Mouse (Mus musculus) stomach, postnatal 0 days (tissue): ENCODE results near the gene Klrb1f. TPM values are rescaled to one million over a fixed set of nuclear protein-coding genes. Genes with fewer than 3 reads are reported as not detected.
"Not testable (repeated sequence)": the region's sequence is repeated elsewhere in the genome, so short reads cannot be mapped to it uniquely, and the experiment has no call there.

Experiments used
- ATAC-seq: fragments of 200-750 bp; cut with Nextera tagmentation; 2 replicates; pipeline ENCODE4 v1.8.0; 2017; ENCODE audit not compliant: low FRiP score, low TSS enrichment
- DNase-seq: peaks from one replicate; pipeline ENCODE4 v3.0.0-alpha.2; 2016; ENCODE audit warnings: low spot score
- H3K27ac ChIP-seq: fragments of 300-500 bp; sonication (generic); replicated peaks from 2 replicates; pipeline ENCODE4 v1.5.1; 2014; ENCODE audit warnings: mild to moderate bottlenecking, control low read depth
- H3K27me3 ChIP-seq: fragments of 300-500 bp; sonication (generic); 2 replicates; pipeline ENCODE4 v1.6.1; 2014; ENCODE audit warnings: low read length; ENCODE audit not compliant: control insufficient read depth, insufficient read depth
- H3K36me3 ChIP-seq: fragments of 300-500 bp; sonication (generic); 2 replicates; pipeline ENCODE4 v1.6.1; 2014; ENCODE audit warnings: low read length, mixed read lengths; ENCODE audit not compliant: control insufficient read depth, insufficient read depth
- H3K4me1 ChIP-seq: fragments of 300-500 bp; sonication (generic); replicated peaks from 2 replicates; pipeline ENCODE4 v1.6.1; 2014; ENCODE audit warnings: antibody characterized with exemption; ENCODE audit not compliant: control insufficient read depth, insufficient read depth
- H3K4me2 ChIP-seq: fragments of 300-500 bp; sonication (generic); replicated peaks from 2 replicates; pipeline ENCODE4 v1.6.1; 2014; ENCODE audit warnings: low read depth, mild to moderate bottlenecking, control low read depth, moderate library complexity
- H3K4me3 ChIP-seq: fragments of 300-500 bp; sonication (generic); 2 replicates; pipeline ENCODE4 v1.5.1; 2014; ENCODE audit warnings: low read depth, low read length, control low read depth
- H3K9ac ChIP-seq: fragments of 300-500 bp; sonication (generic); 2 replicates; pipeline ENCODE4 v1.6.1; 2014; ENCODE audit warnings: mild to moderate bottlenecking, low read length, control low read depth, mixed read lengths
- H3K9me3 ChIP-seq: fragments of 300-500 bp; sonication (generic); 2 replicates; pipeline ENCODE4 v1.6.1; 2016; ENCODE audit warnings: low read length; ENCODE audit not compliant: control insufficient read depth
- CTCF ChIP-seq: IDR thresholded peaks from 2 replicates; pipeline ENCODE4 v1.5.1; 2016; ENCODE audit warnings: antibody characterized with exemption, low read depth, mild to moderate bottlenecking, moderate library complexity
- EP300 ChIP-seq: optimal IDR thresholded peaks from 2 replicates; pipeline ENCODE3; 2016; ENCODE audit warnings: antibody characterized with exemption
- WGBS: fragments of 180-500 bp; shearing (Covaris S2); extraction: QIAGEN DNeasy Blood & Tissue Kit; methylation state at CpG from one replicate; pipeline ENCODE4 v1.1.7; 2014; 5-methylcytosine and 5-hydroxymethylcytosine counted together
- polyA plus RNA-seq: library from polyadenylated mRNA; unstranded; fragments of >200 nt; fragmentation: Nextera tagmentation; extraction: Ambion mirVana; gene quantifications from 2 replicates; pipeline ENCODE4 v1.2.1, GENCODE M21; 2015

The Klrb1f gene
- polyA plus RNA-seq = 0.16 and 0.18 TPM in 2 replicates

- no peaks in the 10 kb centered on the region for H3K27me3 ChIP-seq
- TF ChIP-seq EP300 = no peak
- TF ChIP-seq CTCF = no peak
- no peak for DNase-seq
- H3K36me3 ChIP-seq = no peaks in the 10 kb centered on the region
- no peak within 1 kb of the TSS for H3K4me2 ChIP-seq
- no peak within 1 kb of the TSS for H3K4me3 ChIP-seq
- 87% methylated on average over 2 of the region's 2 CpGs for WGBS
- no peak within 1 kb of the TSS for H3K27ac ChIP-seq
- H3K4me1 ChIP-seq = no peaks in the 10 kb centered on the region
- H3K9ac ChIP-seq = no peak within 1 kb of the TSS
- H3K9me3 ChIP-seq = no peaks in the 10 kb centered on the region
- no peak for ATAC-seq
These were observed at the start of gene Klrb1f for GRCm38 (mm10) chr6:129045601-129046000. Klrb1f (plus strand) TSS chr6:129045901.

- Histone ChIP-seq H3K9me3 (no peaks in the 10 kb centered on the region), H3K36me3 (no peaks in the 10 kb centered on the region), H3K27ac (peak overlapping the region; percentile 61; the same call in 1 of the 2 replicates), H3K9ac (no peak overlapping the region), H3K4me1 (no peaks in the 10 kb centered on the region), H3K4me2 (peak overlapping the region; percentile 35), H3K27me3 (no peaks in the 10 kb centered on the region), H3K4me3 (no peak overlapping the region)
- ATAC-seq (no peak; the same call in 1 of the 2 replicates), DNase-seq (no peak)
- no peak for TF ChIP-seq CTCF
- no peak for TF ChIP-seq EP300
- WGBS = 58% methylated on average over 3 of the region's 3 CpGs
These were observed 49.5 kb upstream of the Klrb1f start for GRCm38 (mm10) chr6:128996054-128996767.

GRCm38 (mm10) chr6:128996768-128997442 is 48.8 kb upstream of the Klrb1f start:
- Histone ChIP-seq H3K27ac (0 out of 2 replicates have a peak overlapping the region, but pooled peaks have one; percentile 35), H3K4me3 (no peak overlapping the region)
- DNase-seq = peak; percentile 35

GRCm38 (mm10) chr6:129001392-129001791 is 44.3 kb upstream of the Klrb1f start:
- no peak overlapping the region for H3K9ac ChIP-seq
- no peaks in the 10 kb centered on the region for H3K4me1 ChIP-seq
- no peak overlapping the region for H3K4me2 ChIP-seq
- H3K9me3 ChIP-seq = no peaks in the 10 kb centered on the region
- DNase-seq = no peak
- H3K27ac ChIP-seq = no peak overlapping the region
- H3K27me3 ChIP-seq = no peaks in the 10 kb centered on the region
- ATAC-seq = no peak
- TF ChIP-seq CTCF = no peak
- TF ChIP-seq EP300 = no peak
- H3K36me3 ChIP-seq = no peaks in the 10 kb centered on the region
- no peak overlapping the region for H3K4me3 ChIP-seq
- WGBS = 83% methylated on average over 2 of the region's 2 CpGs

More at GRCm38 (mm10) chr6:128996768-128997442, 48.8 kb upstream of the Klrb1f start:
- Histone ChIP-seq H3K27me3 (no peaks in the 10 kb centered on the region), H3K4me2 (peak overlapping the region; percentile 35), H3K9me3 (no peaks in the 10 kb centered on the region), H3K36me3 (no peaks in the 10 kb centered on the region), H3K4me1 (no peaks in the 10 kb centered on the region), H3K9ac (no peak overlapping the region)
- no peak for TF ChIP-seq CTCF
- TF ChIP-seq EP300 = no peak
- WGBS = 63% methylated on average over 13 of the region's 13 CpGs
- no peak for ATAC-seq

- Histone ChIP-seq H3K27me3 (no peaks in the 10 kb centered on the region), H3K9ac (no peak overlapping the region), H3K27ac (no peak overlapping the region), H3K4me1 (no peaks in the 10 kb centered on the region), H3K36me3 (no peaks in the 10 kb centered on the region), H3K9me3 (no peaks in the 10 kb centered on the region), H3K4me2 (no peak overlapping the region), H3K4me3 (no peak overlapping the region)
- TF ChIP-seq EP300 (no peak), CTCF (no peak)
- 76% methylated on average over 8 of the region's 8 CpGs for WGBS
- ATAC-seq (no peak), DNase-seq (no peak)
These were observed 37.1 kb upstream of the Klrb1f start for GRCm38 (mm10) chr6:129008552-129008951.

- not testable (repeated sequence) for H3K9me3 ChIP-seq, H3K4me3 ChIP-seq, H3K9ac ChIP-seq, H3K4me1 ChIP-seq, H3K36me3 ChIP-seq, ATAC-seq, DNase-seq, H3K4me2 ChIP-seq, H3K27me3 ChIP-seq
- 48% methylated on average over 7 of the region's 7 CpGs for WGBS
- H3K27ac ChIP-seq = 0 out of 2 replicates have a peak overlapping the region, but pooled peaks have one; percentile 45
These were observed 35.7 kb upstream of the Klrb1f start for GRCm38 (mm10) chr6:129009846-129010504.
